Mouse (Mus musculus) ZHBTc4 (cell line): ENCODE measurements around the gene Camsap1.

Experiments used
- DNase-seq: peaks from one replicate; pipeline ENCODE4 v3.0.0-alpha.2; 2011; ENCODE audit warnings: low read depth, low spot score

The Camsap1 gene

GRCm38 (mm10) chr2:25983159-25983907, at the start of gene Camsap1:
Gene Camsap1, minus strand, starts transcription at chr2:25983282.
- peak; percentile 100 for DNase-seq

GRCm38 (mm10) chr2:26030288-26030687, 47.2 kb upstream of the Camsap1 start:
- DNase-seq = peak; percentile 53

- DNase-seq = peak; percentile 66
These were observed 41.3 kb upstream of the Camsap1 start for GRCm38 (mm10) chr2:26024138-26025075.

- no peak for DNase-seq
These were observed 39.5 kb upstream of the Camsap1 start for GRCm38 (mm10) chr2:26022626-26023025.

- no peak for DNase-seq
These were observed 39.1 kb upstream of the Camsap1 start for GRCm38 (mm10) chr2:26022258-26022565.

GRCm38 (mm10) chr2:26021561-26022257, 38.6 kb upstream of the Camsap1 start, which contains the start of gene Ubac1:
Gene Ubac1, minus strand, starts transcription at chr2:26021747.
- DNase-seq = peak; percentile 96

- DNase-seq = no peak
These were observed 37.9 kb upstream of the Camsap1 start for GRCm38 (mm10) chr2:26020714-26021560.

GRCm38 (mm10) chr2:26019923-26020322, 36.8 kb upstream of the Camsap1 start:
- DNase-seq = no peak

GRCm38 (mm10) chr2:26017326-26017725, 34.2 kb upstream of the Camsap1 start:
- DNase-seq = no peak

- DNase-seq = no peak
These were observed 30.6 kb upstream of the Camsap1 start for GRCm38 (mm10) chr2:26013674-26014073.

- no peak for DNase-seq
These were observed 28.3 kb upstream of the Camsap1 start for GRCm38 (mm10) chr2:26011420-26011819.

GRCm38 (mm10) chr2:26002001-26002400, 18.9 kb upstream of the Camsap1 start:
- no peak for DNase-seq

- no peak for DNase-seq
These were observed 18.1 kb upstream of the Camsap1 start for GRCm38 (mm10) chr2:26001136-26001535.

- DNase-seq = no peak
These were observed 14.6 kb upstream of the Camsap1 start for GRCm38 (mm10) chr2:25997716-25998115.

- no peak for DNase-seq
These were observed 11.7 kb upstream of the Camsap1 start for GRCm38 (mm10) chr2:25994791-25995190.

GRCm38 (mm10) chr2:25992285-25992684, 9.2 kb upstream of the Camsap1 start:
- no peak for DNase-seq

GRCm38 (mm10) chr2:25989651-25990050, 6.6 kb upstream of the Camsap1 start:
- no peak for DNase-seq

- DNase-seq = no peak
These were observed 4.7 kb upstream of the Camsap1 start for GRCm38 (mm10) chr2:25987817-25988216.

- no peak for DNase-seq
These were observed 3.5 kb upstream of the Camsap1 start for GRCm38 (mm10) chr2:25986601-25987000.

GRCm38 (mm10) chr2:25982426-25983091, 523 bp downstream of the Camsap1 start:
- DNase-seq = peak; percentile 62

GRCm38 (mm10) chr2:25982052-25982425, 1.0 kb downstream of the Camsap1 start:
- DNase-seq = peak; percentile 43
